Mouse (Mus musculus): Measurements from ENCODE around the gene Adam30. TPM values are rescaled to one million over a fixed set of nuclear protein-coding genes. Genes with fewer than 3 reads are reported as not detected.
"Not testable (repeated sequence)": the region's sequence is repeated elsewhere in the genome, so short reads cannot be mapped to it uniquely, and the experiment has no call there.

Adam30 gene
- polyA plus RNA-seq (2012; rRNA removed), result 0.19 and 0.23 TPM in 2 replicates

DNA sequence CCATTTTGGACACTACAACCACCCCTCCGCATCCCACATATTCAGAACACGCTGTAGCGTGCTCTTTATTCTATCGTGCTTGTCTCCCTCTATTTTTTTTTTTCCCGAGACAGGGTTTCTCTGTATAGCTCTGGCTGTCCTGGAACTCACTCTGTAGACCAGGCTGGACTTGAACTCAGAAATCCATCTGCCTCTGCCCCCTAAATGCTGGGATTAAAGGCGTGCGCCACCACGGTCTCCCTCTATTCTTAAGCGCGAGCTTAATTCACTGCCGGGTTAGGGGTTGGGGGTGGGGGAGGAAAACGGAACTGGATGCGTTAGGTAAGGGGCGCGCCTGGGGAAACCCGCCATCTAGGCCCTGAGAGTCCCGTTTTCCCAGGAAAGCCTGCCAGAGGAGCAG, at the start of gene Adam30:
Gene Adam30 (plus strand): TSS at position 301 of the 400 bp plus-strand sequence.
- no peak for DNase-seq (ENCODE audit: low read depth)

DNA sequence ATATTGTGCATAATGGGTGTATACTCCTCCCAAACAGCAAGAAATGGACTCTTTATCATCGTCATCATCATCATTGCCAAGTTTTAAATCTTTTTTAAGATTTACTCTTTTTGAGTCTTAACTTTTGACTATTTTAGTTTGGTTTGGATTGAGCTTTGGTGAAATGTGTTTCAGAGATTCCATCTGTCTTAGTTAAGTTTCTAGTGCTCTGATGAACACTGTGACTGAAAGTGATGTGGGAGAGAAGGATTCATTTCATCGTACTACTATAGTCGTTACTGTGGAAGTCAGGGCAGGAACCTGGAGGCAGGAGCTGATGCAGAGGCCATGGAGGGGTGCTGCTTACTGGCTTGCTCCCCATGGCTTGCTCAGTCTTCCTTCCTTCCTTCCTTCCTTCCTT, 42.2 kb upstream of the Adam30 start:
- no peak for DNase-seq (ENCODE audit: low read depth)

DNA sequence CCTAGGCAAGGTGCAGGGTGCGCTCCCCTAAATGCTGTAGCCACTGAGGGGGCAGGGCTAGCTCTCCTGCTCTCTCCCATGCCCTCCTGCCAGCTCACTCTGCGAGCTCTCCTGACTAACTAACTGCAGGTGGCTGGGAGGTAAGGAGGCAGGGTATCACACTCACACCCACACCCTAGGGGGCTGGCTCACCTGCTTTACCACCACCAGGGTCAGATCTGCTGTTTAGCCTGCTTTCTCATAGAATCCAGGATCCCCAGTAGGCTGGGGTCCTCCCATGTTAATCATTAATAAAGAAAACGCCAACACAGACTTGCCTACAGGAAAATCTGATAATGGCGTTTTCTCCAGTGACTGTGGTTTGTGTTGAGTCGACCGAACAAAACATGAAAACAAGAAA, 41.1 kb upstream of the Adam30 start:
- no peak for DNase-seq (ENCODE audit: low read depth)

DNA sequence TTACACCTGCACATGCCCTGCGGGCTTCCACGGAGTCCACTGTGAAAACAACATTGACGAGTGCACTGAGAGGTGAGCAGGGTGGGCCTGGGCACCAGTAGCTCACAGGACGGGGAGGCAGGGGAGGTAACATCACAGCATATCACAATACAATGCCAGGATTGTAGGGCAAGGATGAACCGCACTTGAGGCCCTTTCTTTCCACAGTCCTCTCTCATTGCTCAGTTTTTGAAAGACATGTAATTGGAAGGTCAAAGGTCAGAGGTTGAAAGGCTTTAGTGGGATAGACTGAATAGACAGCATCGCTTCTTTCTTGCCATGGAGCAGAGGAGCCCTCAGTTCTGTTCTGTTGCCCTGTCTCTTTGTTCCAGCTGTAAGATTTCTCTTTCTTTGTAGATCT, 39.5 kb upstream of the Adam30 start:
- DNase-seq (ENCODE audit: low read depth), result no peak

DNA sequence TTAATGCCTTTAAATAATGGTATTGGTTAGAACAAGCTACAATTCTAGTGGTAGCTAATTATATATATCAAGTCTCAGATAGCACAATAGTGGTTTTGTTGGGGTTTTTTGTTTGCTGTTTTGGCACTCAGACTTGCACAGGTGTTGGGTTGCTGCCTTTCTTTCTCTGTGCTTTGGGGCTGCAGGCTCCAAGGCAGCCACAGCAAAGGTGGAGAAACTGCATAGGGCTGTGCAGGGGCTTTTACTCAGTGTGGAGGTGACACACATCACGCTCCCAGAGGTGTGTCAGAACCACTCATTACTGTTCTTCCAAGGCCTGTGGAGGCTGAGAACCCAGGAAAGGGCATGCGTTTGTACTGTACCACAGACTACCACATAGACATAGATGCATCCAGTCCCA, 32.7 kb upstream of the Adam30 start:
- no peak for DNase-seq (ENCODE audit: low read depth)

DNA sequence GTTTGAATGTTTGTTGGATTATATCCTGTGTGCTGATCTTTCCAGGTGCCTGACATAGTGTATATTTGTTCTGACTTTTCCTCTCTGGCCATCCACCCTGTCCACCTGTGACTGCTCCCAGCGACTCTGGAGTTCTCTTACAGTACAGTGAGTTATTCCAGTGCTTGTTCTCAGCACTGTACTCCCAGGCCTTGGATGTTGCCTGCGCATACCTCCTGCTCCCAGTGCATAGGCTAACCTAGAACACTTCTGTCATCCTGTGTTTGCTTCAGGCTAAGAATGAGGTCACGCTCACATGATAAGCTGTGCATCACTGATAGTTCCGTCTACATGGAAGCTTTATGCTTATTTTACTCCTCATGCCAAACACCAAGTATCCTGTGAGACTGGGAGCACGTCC, 31.7 kb upstream of the Adam30 start:
- DNase-seq (ENCODE audit: low read depth), result no peak

DNA sequence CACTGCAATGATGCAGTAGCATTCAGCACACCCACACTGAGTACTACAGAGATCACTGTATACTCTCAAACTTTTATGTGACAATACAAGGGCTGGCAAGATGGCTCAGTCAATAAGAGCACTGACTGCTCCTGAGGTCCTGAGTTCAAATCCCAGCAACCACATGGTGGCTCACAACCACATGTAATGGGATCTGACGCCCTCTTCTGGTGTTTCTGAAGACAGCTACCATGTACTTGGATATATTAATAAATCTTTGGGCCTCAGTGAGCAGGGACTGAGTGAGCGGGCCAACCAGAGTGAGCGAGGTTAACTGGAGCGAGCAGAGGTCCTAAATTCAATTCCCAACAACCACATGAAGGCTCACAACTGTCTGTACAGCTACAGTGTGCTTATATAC, 28.3 kb upstream of the Adam30 start:
- not testable (repeated sequence) for DNase-seq (ENCODE audit: low read depth)

DNA sequence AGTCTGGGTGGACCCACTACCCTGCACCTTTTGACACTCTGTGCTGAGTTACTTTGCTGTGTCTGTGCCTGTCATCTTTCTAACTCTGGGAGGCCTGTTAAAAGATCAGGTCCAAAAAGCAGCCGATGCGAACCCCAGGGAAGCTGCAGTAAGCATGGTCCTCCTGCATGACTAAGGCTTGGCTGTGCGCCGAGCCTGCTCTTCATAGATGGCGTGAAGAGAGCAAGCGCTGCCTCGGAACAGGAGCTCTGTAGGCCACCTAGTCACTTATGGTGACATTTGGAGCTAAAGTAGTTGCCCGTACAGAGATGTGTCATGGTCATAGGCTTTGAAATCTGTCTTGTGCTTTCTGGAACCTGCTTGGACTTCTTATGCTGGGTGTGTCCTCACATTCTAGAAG, 27.8 kb upstream of the Adam30 start:
- DNase-seq (ENCODE audit: low read depth), result no peak

DNA sequence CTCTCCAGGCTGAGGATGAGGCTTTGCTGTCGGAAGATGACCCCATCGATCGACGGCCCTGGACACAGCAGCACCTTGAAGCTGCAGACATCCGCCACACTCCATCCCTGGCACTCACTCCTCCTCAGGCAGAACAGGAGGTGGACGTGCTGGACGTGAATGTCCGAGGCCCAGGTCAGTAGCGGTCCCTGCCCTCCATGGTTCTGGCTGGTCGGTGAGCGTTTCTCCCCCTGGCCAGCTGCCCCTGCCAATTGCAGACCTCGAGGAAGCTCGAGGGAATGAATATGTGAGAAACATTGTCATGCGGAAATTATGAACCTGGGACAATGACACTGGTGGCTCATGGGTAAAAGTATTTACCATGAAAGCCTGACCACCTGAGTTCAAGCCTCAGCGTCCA, 19.0 kb upstream of the Adam30 start:
- DNase-seq (ENCODE audit: low read depth), result no peak

DNA sequence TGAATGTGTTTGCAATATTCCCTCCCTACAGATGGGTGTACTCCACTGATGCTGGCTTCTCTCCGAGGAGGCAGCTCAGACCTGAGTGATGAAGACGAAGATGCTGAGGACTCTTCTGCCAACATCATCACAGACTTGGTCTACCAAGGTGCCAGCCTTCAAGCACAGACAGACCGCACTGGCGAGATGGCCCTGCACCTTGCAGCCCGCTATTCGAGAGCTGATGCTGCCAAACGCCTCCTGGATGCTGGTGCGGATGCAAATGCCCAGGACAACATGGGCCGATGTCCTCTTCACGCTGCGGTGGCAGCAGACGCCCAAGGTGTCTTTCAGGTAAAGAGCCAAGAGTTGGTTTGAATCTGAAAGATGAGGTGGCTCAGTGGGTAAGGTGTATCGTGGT, 17.6 kb upstream of the Adam30 start:
- no peak for DNase-seq (ENCODE audit: low read depth)

DNA sequence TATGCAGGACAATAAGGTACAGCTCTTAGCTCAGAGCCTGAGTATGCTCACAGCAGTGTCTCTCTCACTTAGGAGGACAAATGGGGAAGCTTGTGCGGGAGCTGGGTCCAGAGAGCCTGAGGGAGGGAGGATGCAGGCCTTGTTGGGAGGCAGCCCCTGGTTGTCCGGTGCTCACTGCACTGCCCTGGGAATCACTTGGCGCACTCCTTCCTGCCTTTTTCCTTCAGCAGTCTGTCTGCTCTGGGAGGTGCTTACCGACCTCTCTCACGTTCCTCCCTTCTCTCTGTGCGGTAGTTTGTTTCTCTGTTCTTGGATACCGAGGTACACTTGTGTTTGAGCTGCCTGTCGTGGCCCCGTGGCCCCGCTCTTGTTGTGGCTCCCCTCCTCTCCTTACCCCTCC, 15.2 kb upstream of the Adam30 start:
- no peak for DNase-seq (ENCODE audit: low read depth)

DNA sequence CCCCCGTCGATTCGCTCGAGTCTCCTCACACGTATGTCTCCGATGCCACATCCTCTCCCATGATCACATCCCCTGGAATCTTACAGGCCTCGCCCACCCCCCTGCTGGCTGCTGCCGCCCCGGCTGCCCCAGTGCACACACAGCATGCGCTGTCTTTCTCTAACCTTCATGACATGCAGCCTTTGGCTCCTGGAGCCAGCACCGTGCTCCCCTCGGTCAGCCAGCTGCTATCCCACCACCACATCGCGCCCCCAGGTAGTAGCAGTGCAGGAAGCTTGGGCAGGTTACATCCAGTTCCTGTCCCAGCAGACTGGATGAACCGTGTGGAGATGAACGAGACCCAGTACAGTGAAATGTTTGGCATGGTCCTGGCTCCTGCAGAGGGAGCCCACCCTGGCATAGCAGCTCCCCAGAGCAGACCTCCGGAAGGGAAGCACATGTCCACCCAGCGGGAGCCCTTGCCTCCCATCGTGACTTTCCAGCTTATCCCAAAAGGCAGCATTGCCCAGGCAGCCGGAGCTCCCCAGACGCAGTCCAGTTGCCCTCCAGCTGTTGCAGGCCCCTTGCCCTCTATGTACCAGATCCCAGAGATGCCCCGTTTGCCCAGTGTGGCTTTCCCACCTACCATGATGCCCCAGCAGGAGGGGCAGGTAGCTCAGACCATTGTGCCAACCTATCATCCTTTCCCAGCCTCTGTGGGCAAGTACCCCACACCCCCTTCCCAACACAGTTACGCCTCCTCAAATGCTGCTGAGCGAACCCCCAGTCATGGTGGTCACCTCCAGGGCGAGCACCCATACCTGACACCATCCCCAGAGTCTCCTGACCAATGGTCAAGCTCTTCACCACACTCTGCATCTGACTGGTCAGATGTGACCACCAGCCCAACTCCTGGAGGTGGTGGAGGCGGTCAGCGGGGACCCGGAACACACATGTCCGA, 13.7 kb upstream of the Adam30 start:
- DNase-seq (ENCODE audit: low read depth), result no peak

DNA sequence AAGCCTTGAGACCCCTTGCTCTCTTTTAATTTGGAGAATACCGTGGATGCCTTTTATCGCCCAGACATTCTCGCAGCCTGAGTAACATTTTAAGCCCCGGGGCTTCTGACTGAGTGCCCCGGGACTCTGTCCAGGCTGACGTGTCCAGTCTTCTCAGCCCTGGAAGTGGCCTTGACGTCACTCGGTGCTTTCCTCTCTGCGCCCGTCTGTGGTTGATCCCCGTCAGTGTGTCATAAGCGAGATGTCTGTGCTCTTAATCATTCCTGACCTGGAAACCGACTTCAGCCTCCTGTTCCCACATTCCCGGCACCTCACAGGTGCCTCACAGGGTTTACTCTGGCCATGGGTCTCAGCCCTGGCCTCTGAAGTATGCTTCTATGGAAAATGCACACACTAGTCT, 12.7 kb upstream of the Adam30 start:
- DNase-seq (ENCODE audit: low read depth), result no peak

DNA sequence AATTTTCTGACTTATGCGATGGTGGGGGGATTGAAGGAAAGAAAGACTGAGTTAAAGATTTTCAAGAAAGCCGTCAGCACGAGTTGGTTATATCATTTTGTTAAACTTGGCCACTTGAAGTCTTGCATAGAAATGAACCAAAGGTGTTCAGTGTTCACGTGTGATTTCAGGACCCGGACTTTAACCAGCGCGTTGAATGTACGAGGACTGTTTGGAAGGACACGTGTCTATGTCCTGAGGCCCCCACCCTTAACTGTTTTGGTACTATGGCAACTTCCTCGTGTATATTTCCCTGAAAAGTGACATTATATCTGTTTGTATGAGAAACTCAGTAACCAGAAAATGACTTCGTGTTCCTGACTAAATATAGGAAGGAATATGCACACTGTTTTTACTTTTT, 10.5 kb upstream of the Adam30 start:
- DNase-seq (ENCODE audit: low read depth), result no peak

DNA sequence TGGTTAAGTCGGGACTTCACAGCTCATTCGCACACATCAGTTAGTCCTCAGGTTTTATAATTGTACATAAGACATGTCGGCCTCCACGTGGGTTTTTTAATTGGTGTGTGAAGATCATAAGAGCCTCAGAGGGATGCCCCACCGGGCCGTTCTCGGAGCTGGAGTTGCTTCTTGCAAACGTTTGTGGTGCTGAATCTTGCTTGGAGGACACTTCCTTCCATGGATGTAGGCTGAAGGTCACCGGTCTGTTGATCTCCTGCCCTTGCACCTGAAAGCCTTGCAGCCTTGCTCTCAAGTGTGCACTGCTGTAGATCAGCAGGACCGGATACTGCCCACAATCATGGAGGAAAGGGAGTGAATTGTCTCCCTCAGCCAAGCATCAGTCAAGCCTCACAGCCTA, 9.4 kb upstream of the Adam30 start:
- no peak for DNase-seq (ENCODE audit: low read depth)

DNA sequence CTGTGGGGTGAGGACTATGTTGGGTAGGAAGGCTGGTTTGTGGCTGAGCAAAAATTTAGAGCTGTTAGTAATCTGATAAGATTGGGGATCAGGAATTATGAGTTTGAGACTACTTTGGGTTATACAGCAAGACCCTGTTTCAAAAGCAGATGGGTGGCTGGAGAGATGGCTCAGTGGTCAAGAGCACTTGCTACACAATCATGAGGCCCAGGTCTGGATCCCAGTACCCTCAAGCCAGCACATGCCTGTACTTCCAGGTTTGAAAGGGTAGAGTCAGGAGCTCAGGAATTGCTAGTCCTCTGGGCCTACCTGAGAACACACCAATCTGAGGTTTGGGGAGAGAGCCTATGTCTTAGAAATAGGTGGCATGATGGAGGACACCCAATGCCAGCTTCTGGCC, 7.0 kb upstream of the Adam30 start:
- no peak for DNase-seq (ENCODE audit: low read depth)

DNA sequence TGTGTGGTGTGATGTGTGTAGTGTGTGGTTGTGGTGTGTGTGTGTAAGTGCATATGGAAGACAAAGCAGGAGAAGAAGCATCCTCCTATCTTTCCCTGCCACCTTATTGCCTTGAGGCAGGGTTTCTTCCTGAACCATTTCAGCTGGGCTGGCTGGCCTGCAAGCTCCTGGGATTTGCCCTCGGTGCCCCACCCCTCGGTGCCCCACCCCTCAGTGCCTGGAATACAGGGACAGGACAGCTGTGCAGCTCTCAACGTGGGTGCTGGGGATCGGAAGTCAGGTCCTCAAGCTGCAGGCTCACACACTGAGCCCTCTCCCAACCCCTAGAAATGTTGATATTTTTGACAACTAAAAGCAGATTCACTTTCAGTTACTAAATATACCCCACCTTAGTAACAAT, 4.3 kb upstream of the Adam30 start:
- no peak for DNase-seq (ENCODE audit: low read depth)

DNA sequence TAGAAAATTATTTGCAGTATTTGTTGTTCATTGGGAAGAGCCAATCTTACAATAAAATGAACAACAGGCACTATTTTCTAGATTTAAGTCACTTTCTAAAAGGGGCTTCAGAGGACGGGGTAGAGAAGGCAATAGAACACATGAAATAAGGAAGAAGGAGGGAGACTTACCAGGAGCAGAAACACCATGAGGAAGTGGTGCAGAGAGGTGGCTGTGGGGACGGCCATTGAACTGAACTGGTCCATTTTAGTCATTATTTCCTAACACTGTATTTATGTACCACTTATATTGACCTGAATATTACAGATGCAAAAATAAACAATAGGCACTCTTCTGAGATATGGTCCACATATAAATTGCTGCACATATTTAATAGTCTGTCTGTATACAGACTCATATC, 3.4 kb upstream of the Adam30 start:
- no peak for DNase-seq (ENCODE audit: low read depth)

DNA sequence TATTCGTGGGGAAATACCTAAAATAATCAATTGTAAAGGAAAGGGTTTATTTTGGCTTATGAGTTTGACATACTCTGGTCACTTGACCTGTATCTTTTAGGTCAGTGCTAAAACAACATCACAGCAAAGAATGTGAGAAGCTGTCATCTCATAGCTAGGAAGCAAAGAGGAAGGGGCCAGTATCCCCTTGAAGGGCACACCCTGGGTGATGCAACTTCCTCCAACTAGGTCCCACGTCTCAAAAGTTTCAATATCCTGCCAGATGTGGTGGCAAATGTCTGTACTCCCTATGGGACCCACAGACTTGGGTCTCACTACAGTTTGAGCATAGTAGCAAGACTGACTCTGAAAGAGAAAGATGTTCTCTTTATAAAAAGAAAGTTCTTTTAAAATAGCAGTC, 2.8 kb upstream of the Adam30 start:
- DNase-seq (ENCODE audit: low read depth), result no peak

DNA sequence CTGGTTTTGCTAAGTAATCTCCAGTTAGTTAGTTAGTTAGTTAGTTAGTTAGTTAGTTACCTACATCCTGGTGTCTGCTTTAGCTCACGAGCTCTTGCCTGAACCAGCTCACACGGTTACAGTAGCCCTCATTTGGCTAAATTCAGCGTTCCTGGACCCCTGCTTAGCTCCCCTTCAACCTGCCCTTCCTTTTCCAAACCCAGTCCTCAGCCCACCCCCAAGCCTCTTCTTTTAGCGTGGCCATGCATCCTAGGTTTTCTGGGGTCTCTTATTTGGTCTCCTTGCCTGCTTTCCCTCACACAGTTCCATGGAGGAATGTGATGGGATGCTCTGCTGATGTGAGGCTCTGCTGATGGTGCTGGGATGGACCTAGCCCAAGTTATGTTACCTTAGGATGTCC, 1.8 kb upstream of the Adam30 start:
- no peak for DNase-seq (ENCODE audit: low read depth)

DNA sequence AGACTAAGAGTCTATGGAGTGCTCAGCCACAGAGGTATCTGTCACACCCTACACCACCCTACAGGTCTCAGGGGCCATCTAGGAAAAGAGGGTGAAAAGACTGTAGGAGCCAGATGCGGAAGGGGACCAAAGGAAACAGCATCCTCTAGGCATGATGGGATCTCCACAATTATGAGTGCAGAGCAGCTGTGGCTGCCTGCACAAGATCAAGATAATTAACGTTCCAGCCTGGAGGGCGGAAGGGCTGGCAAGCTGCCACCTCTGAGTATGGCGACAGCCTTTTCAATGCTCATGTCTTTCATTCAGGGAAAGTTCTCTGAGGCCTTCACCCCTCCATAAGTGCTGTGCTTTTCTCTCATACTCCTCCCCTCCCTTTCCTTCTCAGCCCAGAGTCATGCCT, 1.1 kb upstream of the Adam30 start:
- DNase-seq (ENCODE audit: low read depth), result no peak

DNA sequence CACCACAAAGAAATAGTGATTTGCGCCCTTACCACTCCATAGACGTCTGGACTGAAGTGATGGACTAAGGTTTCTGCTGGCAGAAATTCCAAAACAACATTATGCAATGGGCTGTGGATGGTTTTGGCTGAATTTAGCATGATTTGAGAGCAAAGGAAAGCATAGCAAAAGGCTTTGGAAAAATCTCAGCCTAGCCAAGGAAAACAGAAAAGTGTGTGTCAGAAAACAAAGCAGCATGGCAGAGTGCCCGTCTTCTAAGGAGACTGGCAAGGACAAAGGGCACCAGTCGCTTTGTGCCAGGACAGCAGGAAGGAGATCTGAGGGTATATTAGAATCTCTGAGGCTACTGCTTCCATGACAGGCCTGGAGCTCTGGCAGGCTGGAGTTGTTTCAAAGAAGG, 17.9 kb downstream of the Adam30 start:
- no peak for DNase-seq (ENCODE audit: low read depth)

DNA sequence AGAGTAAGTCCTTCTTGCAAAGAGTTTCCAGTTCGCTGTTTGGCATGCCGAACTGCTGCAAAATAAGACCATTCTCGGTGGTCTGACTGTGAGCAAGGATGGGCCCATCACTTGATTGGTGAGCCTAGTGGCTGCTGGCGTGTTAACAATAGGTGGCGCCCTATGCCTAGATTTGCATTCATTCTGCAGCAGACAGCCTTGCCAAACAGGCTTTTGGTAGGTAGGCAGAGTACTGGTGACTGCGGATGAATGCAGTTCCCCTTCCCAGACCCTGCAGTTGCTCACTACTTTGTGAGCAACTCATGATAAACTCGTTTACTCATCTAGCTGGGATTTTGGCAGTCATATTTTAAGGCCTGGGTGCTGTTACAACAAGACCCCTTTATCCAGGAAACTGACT, 20.4 kb downstream of the Adam30 start:
- DNase-seq (ENCODE audit: low read depth), result no peak

DNA sequence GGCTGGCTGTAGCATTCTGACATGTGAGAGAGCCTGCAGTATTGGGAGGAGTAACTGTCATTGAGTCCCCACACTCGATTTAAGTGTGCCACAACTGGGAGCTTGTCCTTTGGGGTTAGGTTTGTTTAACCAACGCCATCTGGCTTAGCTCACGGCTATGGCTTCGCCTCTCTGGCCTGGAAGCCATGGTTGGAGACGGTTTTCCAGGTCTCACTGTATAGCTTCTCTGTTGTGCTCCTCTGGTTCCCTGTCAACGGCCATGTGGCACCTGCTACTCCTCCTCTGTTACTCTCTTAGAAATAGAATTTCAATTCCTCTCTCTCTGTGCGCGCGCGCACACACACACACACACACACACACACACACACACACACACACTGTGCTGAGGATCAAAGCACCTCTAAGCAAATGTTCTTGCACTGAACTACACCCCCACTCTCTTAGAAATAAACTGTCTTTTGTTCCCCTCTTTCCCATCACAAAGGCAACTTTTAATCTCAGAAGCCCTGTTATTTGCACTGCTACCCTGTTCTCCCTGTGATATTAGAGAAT, 24.8 kb downstream of the Adam30 start:
- no peak for DNase-seq (ENCODE audit: low read depth)

All from gonadal fat pad, adult 2 months (tissue).